In the genomic region with DNA sequence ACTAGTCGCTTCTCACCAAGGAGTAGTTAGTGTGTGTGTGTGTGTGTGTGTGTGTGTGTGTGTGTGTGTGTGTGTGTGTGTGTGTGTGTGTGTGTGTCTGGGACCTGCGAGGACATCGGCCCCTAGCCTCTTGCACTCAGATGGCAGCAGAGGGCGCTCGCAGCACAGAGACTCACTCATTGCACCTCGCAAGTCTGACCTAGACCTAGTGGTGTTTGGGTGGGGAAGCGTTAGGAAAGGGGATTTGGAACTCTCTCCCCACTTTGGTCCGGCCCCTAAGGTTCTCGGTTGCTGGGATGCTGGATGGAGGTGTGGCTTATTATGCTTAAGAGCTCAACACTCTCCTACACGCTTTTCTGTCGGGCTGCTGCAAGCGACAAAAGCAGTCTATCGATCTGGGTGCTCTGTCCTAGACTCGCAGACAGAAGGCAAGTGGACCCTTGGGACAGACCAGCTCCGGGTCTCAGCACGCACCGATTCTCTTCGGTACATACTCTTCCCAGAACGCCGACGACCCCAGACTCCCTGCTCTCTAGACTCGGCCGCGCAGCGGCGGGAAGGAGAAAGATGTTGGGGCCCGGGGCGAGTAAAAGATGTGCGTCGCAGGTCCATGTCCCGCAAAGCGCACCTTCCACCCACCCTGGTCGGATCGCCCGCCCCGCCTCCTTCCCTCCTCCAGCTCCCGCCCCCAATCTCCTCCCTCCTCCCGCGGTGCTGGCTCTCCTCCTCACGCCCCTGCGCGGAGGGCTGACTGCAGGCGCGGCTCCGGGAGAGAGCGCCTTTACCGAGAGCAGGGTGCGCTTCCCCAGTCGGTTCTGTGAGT, we compare ENCODE assay signal across 8 mouse cellular contexts. TPM values are rescaled to one million over a fixed set of nuclear protein-coding genes. Genes with fewer than 3 reads are reported as not detected.
DNase-seq lines count a peak whose midpoint lies in the region; ATAC-seq lines count a peak whose summit lies in the region.

Gene Adra2b, plus strand, starts transcription at position 750 of the 823 bp plus-strand sequence.

- no peaks in the 10 kb centered on the region for H3K9me3 ChIP-seq in intestine, embryonic 15.5 days

- peak within 1 kb of the TSS; percentile 88 for H3K4me2 ChIP-seq in intestine, embryonic 15.5 days (replicated peaks)

- H3K4me3 ChIP-seq in intestine, embryonic 15.5 days (replicated peaks) = peak within 1 kb of the TSS; percentile 43

- peaks cover 53% of the 10 kb centered on the region for H3K27me3 ChIP-seq in intestine, embryonic 15.5 days (replicated peaks)

- H3K27ac ChIP-seq in intestine, embryonic 15.5 days = no peak within 1 kb of the TSS

- H3K36me3 ChIP-seq in intestine, embryonic 15.5 days = no peaks in the 10 kb centered on the region

- DNase-seq in adrenal gland, adult 2 months = peak; percentile 87
- peak; percentile 87 for DNase-seq in embryo, embryonic 11 days
- peak; percentile 68 to 77 for DNase-seq in gastrocnemius, postnatal 36 days
- peak; percentile 86 to 89 for DNase-seq in left cerebral cortex, postnatal 14 days (ENCODE audit: low spot score in 2 of 2)
- DNase-seq in mesoderm, embryonic 11.5 days (ENCODE audit: low read depth, low spot score) = peak; percentile 86
- peak; percentile 74 for DNase-seq in right cerebral cortex, postnatal 25 days
- peak; percentile 67 to 81 for DNase-seq in urinary bladder, postnatal 36 days (ENCODE audit: low spot score in 2 of 2)

- peak; percentile 83 for ATAC-seq in intestine, embryonic 15.5 days

- WGBS in intestine, embryonic 15.5 days = 1% methylated on average over 42 of the region's 49 CpGs

- H3K9ac ChIP-seq in intestine, embryonic 15.5 days = peak within 1 kb of the TSS; percentile 32

- intact Hi-C loops in gastrocnemius, postnatal 36 days (cut with DNase I) = loop anchor here (2.0 to 10.0 kb wide), 2 partner anchors 70 to 192 kb away; no protein-coding TSS in a partner anchor
- intact Hi-C loops in left cerebral cortex, postnatal 14 days (cut with DNase I) = loop anchor here (2.0 to 5.0 kb wide), 3 partner anchors 68 to 195 kb away; no protein-coding TSS in a partner anchor

- H3K4me1 ChIP-seq in intestine, embryonic 15.5 days (replicated peaks) = peaks cover 21% of the 10 kb centered on the region

RNA-seq across cellular contexts. Expression of gene Adra2b, which starts in this region (rescaled TPM):
- 1 to 10 TPM; 1.6 to 1.9 TPM for total RNA-seq in adrenal gland, adult 2 months (2021)
- 1.1 and 1.5 TPM in 2 replicates for polyA plus RNA-seq in adrenal gland, adult 2 months (2012; rRNA removed)
- total RNA-seq in gastrocnemius, postnatal 36 days (2021) = under 1 TPM; 0.48 to 0.86 TPM
- polyA plus RNA-seq in intestine, embryonic 15.5 days (2015; fragmentation: Nextera tagmentation; extraction: Ambion mirVana) = 1.3 and 1.7 TPM in 2 replicates
- under 1 TPM; 0.42 to 0.46 TPM for total RNA-seq in left cerebral cortex, postnatal 14 days (2021)

Comparison
In these comparisons a context has a peak if more than half of its experiments do, and no peak if none do; other contexts are left out.
1. Peak in DNase-seq in gastrocnemius, postnatal 36 days; RNA of the gene not detected or under 1 TPM.
2. Peak in DNase-seq in left cerebral cortex, postnatal 14 days; RNA of the gene not detected or under 1 TPM.